Mouse (Mus musculus) heart, postnatal 25 days (tissue): ENCODE data around the gene Phospho1. TPM values are rescaled to one million over a fixed set of nuclear protein-coding genes. Genes with fewer than 3 reads are reported as not detected.

ENCODE experiments used
- DNase-seq: peaks from one replicate; pipeline ENCODE4 v3.0.0; 2022; ENCODE audit warnings: low spot score
- intact Hi-C: fragments of 180-260 bp; cut with DNase I; formaldehyde crosslinking; loops from one replicate; pipeline ENCODE4 v1.15.1; 2025
- total RNA-seq, 2 experiments: library from RNA; stranded (reverse); gene quantifications; 2 replicates each; pipeline ENCODE4 v1.2.3; 2021

Phospho1 gene
- total RNA-seq, 2 experiments from 2014 or later = 174 to 181 TPM

- no peak for DNase-seq
- intact Hi-C loops = no loop called here
These were observed 8.1 kb downstream of the Phospho1 start for GRCm38 (mm10) chr11:95832129-95833005.

- intact Hi-C loops = no loop called here
- no peak for DNase-seq
These were observed 8.8 kb downstream of the Phospho1 start for GRCm38 (mm10) chr11:95833006-95833570.

DNA sequence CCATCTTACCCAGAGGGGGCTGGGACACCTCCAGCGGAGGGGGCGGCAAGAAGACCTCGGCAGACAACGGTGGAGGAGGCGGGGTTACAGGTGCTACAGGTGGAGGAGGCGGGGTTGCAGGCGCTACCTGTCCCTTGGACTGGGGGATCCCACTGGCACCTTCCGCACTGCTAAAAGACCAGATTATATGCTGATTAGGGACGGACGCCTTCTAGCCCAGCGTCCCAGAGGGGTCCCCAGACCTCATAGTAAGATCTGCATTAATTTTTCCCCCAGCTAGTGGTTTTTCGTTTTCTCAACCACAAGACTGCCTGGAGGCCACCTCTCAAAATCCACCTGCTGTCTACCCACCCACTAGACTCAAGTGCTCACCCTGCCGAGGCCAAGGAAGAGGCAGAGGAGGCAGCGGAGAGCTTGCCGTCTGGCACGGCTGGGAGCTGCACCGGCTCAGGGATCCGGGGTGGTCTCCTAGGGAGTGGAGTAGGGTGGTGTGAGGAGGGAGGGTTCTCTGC, 9.4 kb downstream of the Phospho1 start:
- DNase-seq = no peak
- intact Hi-C loops = no loop called here

GRCm38 (mm10) chr11:95834143-95834667, 9.9 kb downstream of the Phospho1 start:
- intact Hi-C loops = no loop called here
- no peak for DNase-seq

DNA sequence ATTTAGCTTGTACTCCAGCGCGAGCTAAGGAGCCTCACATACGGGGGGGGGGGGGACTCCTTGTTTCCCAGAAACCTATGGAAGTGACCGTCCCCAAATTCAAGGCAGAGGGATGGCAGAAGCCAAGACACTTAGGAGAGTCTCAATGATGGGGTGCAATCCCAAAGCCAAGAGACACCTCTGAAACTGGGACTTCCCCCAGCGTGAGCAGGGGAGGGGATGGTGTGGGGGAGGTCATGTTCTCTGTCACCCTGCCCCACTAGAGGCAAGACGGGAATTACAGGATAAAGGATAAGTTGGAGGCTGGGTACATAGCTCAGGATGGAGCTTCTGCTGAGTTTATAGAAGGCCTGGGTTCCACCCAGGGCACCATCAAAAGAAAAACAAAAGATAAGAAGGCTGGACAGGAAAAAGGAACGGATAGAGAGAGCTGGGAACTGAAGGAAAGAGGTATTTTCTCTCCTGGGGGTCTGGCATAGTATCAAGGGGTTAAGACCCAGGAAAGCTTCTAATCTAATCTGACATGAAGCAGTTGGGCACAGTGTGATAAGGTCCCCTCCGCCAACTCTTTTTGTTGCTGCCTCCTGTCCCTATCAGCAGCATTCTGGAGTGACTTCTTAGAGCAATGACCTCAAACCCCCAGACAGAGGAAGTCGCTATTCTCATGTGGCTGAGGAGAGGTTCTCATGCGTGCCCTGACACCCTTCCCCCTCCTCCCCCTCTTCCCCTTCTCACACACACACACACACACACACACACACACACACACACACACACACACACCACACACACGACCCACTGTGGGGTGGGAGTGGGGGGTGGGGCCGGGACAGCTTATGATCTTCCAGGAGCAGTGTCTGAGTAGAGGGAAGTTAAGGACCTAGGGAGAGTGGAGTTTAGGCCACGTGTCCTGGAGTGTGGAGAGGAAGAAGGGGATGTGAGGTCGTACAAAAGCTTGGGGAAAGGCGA, 10.7 kb downstream of the Phospho1 start:
- intact Hi-C loops = no loop called here
- no peak for DNase-seq

GRCm38 (mm10) chr11:95835832-95836231, 11.5 kb downstream of the Phospho1 start:
- no peak for DNase-seq
- intact Hi-C loops = no loop called here

DNA sequence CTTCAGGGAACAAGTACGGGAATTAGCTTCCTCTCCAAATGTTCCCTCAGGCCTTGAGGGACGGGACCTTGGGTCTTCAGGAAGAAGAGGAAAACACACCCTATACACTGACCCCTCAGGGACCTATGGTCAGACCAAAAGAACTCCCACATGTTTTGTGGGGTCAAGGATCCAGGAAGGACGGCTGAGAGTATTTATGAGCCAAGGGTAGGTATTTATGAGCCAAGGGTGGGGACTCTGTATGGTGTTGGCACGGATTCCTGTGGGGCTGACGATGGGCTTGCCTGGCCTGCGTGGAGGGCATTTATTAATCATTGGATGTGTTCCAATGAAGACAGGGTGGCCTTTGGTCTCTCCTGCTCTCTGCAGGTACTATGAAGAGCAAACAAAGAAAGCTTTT, 12.1 kb downstream of the Phospho1 start:
- DNase-seq = no peak
- intact Hi-C loops = no loop called here

- peak; percentile 75 for DNase-seq
- intact Hi-C loops = no loop called here
These were observed 12.8 kb downstream of the Phospho1 start, which contains the start of gene Gngt2 for GRCm38 (mm10) chr11:95837059-95837458. Gene Gngt2, plus strand, starts transcription at chr11:95837216.

GRCm38 (mm10) chr11:95838598-95838997, 14.3 kb downstream of the Phospho1 start:
- intact Hi-C loops = no loop called here
- DNase-seq = no peak

DNA sequence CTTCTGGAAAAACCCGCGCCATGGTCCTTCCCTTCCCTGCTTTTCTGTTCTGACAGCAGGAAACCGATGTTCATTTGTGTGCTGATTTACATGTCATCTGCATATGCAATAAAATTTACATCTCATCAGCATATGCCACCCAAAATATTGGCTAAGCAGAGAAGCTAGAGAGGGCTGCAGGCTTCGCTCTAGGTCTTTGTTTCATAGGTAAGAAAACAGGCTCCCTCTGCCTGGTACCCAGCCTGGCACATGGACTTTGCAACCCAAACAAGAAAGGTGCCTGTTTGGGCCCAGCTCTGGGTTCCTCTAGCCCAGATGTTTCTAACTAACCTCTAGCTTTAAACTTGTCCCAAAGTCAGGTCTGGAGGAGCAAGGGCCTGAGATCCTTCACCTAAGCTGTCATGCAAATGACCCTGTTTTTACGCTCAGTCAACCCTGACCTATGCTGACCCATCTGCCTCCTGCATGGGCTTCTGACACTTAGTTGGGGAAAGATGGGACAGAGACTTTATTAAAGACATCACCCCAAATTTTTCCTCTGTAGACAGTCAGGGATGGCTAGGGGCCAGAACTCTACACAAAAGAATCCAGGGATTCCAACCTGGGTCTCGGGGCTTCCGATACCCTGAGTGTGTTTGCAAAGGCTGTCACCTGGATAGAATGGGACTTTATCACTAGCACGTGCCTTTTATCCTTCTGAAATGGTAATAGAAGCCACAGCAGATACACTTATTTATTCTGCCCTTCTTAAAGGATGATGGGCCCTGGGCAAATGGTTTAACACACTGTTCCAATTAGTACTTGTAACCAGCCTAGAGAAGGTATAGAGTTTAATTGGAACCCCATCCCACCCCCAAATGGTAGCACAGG, 14.9 kb downstream of the Phospho1 start:
- intact Hi-C loops = no loop called here
- no peak for DNase-seq

GRCm38 (mm10) chr11:95840694-95841497, 16.6 kb downstream of the Phospho1 start:
- DNase-seq = no peak
- intact Hi-C loops = no loop called here

DNA sequence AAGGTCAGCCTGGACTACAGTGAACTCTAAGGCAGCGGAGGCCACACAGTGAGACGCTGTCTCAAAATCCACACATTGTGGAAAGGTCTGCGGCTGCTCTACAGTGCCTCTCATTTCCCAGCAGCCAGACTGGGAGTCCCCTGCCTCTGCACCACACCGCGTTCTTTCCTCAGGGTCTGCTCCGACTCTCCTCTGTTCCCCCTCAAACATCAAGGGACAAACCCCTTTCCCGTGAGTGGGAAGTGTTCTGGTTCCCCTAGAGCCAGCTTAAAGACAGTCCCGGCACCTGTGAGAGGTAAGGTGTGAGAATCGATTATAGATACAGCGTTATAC, 17.2 kb downstream of the Phospho1 start:
- intact Hi-C loops = no loop called here
- DNase-seq = no peak

DNA sequence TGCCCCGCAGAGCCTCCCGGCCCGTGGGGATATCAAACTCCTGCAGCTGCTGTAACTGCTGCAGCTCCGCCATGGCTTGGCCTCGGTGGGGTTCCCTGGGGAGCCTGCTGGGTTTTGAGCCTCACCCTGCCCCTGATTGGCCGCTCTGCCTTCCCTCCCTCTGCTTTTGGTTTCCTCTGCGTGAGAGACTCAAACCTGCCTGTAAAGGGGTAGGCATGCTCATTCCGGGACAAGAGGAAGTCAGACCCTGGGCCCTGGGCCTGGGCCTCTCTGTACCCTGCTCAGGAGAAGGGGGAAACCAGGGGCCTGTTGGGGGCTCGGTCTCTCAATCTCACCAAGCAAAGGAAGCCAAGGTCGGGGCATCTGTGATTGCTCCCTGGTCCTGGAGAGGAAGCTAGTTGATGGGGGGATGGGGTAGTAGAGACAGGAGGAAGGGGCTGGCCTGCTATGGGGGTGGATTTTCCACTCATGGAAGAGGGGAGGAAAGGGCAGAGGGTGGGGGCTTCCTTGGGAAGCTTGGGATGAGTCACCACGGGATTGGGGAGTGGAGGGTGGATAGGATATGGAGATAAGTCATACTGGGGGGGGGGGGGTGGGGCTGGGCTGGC, 17.9 kb downstream of the Phospho1 start, which contains the start of gene Abi3:
TSS of gene Abi3 (minus strand) at position 403 of the 608 bp plus-strand sequence.
- intact Hi-C loops = no loop called here
- peak; percentile 65 for DNase-seq

- intact Hi-C loops = no loop called here
- no peak for DNase-seq
These were observed 18.7 kb downstream of the Phospho1 start for GRCm38 (mm10) chr11:95842953-95843352.

GRCm38 (mm10) chr11:95843421-95843950, 19.2 kb downstream of the Phospho1 start:
- intact Hi-C loops = no loop called here
- no peak for DNase-seq

GRCm38 (mm10) chr11:95844935-95845334, 20.6 kb downstream of the Phospho1 start:
- intact Hi-C loops = no loop called here
- no peak for DNase-seq

- no peak for DNase-seq
- intact Hi-C loops = loop anchor here (5.0 kb wide), 1 partner anchor 79 kb away; no protein-coding TSS in a partner anchor
These were observed 26.6 kb downstream of the Phospho1 start for GRCm38 (mm10) chr11:95850898-95851297.
